Mouse (Mus musculus): ENCODE data around the gene Tgm4. TPM values are rescaled to one million over a fixed set of nuclear protein-coding genes. Genes with fewer than 3 reads are reported as not detected.

Tgm4 gene
- total RNA-seq, 2 experiments from 2014 or later: 2.9 to 3.7 TPM

DNA sequence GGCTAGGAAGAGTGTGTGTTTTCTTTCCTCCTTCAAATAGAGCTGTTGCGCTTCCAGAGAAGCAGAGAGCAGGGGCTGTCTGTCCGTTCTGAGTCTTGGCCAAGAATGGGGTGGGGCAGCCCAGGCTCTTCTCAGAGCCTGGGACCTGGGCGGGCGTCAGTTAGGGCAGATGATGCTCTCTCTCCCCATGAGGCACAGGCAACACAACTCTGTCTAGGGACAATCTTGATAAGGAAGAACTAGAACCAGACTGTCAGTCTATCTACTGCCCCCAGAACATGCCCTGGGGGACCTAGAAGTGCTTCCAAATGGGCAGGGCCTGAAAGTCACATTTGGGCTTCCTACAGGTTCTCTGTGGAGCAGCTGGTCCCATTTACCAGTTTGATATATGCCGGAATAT is 44.6 kb downstream of the Tgm4 start:
- H3K4me3 ChIP-seq: no peak overlapping the region
- TF ChIP-seq CTCF (conservative IDR thresholded peaks at IDR 0.05): no peak
- DNase-seq (ENCODE audit: low spot score in 2 of 2): no peak
- H3K27ac ChIP-seq: no peak overlapping the region

DNA sequence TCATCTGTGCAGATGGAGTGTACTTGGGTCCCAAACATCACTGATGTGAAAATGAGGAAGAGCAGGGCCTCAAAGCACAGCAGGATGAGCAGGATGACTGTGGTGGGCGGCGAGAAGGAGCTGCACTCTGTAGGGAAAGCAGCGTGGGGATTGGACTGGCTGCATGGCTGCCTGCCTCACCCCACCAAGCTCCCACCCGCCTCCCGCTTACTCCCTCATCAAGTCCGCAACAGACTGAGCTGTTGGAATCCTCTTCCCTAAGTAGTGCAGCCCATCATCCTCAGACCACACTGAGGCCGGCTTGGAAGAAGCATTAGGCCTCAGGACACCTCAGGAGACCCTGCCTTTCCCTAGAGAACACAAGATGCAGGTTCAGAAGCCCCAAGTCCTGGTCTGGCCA is 45.8 kb downstream of the Tgm4 start:
- no peak for TF ChIP-seq CTCF (conservative IDR thresholded peaks at IDR 0.05)
- Histone ChIP-seq H3K27ac (no peak overlapping the region), H3K4me3 (no peak overlapping the region)
- DNase-seq (ENCODE audit: low spot score in 2 of 2): peak in 1 of 2 experiments; percentile 13

DNA sequence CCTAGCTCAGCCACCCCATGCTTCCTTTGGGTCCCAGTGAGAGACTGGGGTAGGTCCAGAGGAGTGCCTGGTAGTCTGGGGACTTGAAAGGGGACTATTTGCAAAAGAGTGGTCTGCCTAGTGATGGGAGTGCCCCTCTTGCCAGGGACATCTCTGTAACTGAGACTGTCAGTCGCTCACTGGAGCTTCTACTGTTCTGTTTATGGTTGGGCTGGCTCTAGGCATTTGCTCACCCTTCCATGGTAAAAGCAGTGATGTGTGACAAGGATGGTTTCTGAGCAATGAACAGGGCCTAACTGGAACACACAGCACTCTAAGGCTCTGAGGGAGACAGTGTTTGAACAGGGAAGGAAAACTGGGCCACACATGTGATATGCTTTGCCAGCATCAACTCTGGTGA is 46.3 kb downstream of the Tgm4 start:
- no peak for TF ChIP-seq CTCF (conservative IDR thresholded peaks at IDR 0.05)
- no peak overlapping the region for H3K4me3 ChIP-seq
- DNase-seq (ENCODE audit: low spot score in 2 of 2): no peak

DNA sequence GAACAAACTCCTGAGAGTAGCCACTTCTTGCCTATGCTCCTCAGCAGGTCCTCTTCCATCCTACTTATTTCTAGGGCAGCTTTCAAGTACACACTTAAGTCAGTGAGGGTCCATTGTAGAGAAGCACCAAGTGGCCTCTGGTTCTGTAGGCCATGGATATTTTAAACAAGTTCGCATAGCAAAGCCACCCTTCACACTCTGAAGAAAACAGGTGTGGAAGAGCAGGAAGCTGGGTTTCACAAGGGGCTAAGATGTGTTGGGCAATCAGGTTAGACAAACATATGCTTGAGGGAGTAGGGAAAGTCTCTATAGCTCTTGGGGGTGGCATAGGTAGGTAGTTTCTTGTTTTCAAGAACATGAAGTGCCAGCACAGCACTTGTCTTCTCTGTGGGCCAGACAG is 50.8 kb downstream of the Tgm4 start:
- no peak for TF ChIP-seq CTCF (conservative IDR thresholded peaks at IDR 0.05)
- H3K4me3 ChIP-seq: no peak overlapping the region
- DNase-seq (ENCODE audit: low spot score in 2 of 2): no peak
- no peak overlapping the region for H3K27ac ChIP-seq

More for the DNA sequence above, 46.3 kb downstream of the Tgm4 start:
- H3K27ac ChIP-seq: no peak overlapping the region

GRCm38 (mm10) chr9:123087558-123087957 is 53.0 kb downstream of the Tgm4 start:
- H3K4me3 ChIP-seq: no peak overlapping the region
- TF ChIP-seq CTCF (conservative IDR thresholded peaks at IDR 0.05): no peak
- no peak overlapping the region for H3K27ac ChIP-seq
- DNase-seq (ENCODE audit: low spot score in 2 of 2): no peak

- no peak overlapping the region for H3K4me3 ChIP-seq
- no peak overlapping the region for H3K27ac ChIP-seq
- no peak for DNase-seq (ENCODE audit: low spot score in 2 of 2)
- no peak for TF ChIP-seq CTCF (conservative IDR thresholded peaks at IDR 0.05)
These were observed 56.3 kb downstream of the Tgm4 start for GRCm38 (mm10) chr9:123090844-123091243.

DNA sequence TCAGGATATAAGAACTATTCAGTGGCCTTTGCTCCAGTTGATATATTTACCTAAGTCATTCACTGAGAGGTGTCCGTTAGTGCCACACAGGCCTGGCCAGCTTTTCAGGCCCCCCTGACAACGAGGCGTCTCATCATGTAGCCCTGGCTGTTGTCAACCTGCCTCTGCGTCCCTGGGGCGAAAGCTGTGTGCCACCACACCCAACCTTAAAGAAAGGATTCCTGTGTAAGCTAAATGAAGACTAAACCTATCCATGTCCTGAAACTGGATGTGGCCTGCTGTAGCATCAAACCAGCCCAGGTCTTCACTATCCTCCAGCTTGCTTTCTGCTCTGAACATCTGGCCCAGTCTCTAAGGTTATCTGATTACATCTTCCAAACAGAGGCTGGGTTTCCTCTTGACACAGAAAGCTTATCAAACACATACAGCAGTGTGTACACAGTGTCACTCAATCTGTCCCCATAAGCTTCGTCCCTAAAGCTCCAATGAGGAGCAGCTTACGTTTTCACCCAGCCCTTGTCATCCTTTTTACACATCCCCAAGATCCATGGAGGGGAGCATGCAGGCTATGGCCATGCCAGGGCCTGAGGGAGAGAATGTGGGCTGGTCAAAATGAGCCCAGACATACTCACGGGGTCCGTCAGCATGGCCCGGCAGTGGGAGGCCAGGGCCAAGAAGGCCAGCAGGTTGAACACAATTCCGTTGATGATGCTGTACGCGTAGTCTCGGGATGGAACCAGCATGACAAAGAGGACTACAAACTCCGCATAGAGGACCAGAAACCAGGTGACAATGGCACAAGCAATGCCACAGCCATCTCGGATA is 65.3 kb downstream of the Tgm4 start:
- DNase-seq (ENCODE audit: low spot score in 2 of 2): no peak
- H3K27ac ChIP-seq: no peak overlapping the region
- TF ChIP-seq CTCF (conservative IDR thresholded peaks at IDR 0.05): no peak
- H3K4me3 ChIP-seq: no peak overlapping the region

DNA sequence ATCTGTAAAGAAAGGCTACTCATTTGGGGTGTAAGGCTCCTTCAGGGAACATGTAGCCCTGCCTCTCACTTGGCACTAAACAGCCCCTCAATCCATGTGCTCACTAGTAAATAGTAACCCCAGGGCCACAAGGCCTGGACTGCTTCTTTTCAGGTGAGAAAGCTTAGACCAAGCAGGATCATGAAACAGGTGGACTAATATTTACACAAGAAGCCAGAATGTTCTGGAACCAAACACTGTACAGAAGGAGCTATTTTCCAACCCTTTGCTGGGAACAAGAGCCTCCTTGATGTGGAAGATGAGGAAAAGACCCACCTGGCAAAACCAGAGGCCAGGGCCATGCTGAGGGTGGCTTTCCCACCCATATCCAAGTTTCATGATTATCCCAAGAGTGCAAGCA is 68.9 kb downstream of the Tgm4 start:
- no peak for DNase-seq (ENCODE audit: low spot score in 2 of 2)
- H3K4me3 ChIP-seq: no peak overlapping the region
- no peak overlapping the region for H3K27ac ChIP-seq
- no peak for TF ChIP-seq CTCF (conservative IDR thresholded peaks at IDR 0.05)

- H3K27ac ChIP-seq: no peak overlapping the region
- TF ChIP-seq CTCF (conservative IDR thresholded peaks at IDR 0.05): no peak
- DNase-seq (ENCODE audit: low spot score in 2 of 2): no peak
- no peak overlapping the region for H3K4me3 ChIP-seq
These were observed 69.8 kb downstream of the Tgm4 start for GRCm38 (mm10) chr9:123104362-123104761.

GRCm38 (mm10) chr9:123107186-123107585 is 72.7 kb downstream of the Tgm4 start:
- no peak for DNase-seq (ENCODE audit: low spot score in 2 of 2)
- Histone ChIP-seq H3K4me3 (no peak overlapping the region), H3K27ac (no peak overlapping the region)
- TF ChIP-seq CTCF (conservative IDR thresholded peaks at IDR 0.05): no peak

- DNase-seq (ENCODE audit: low spot score in 2 of 2): no peak
- no peak for TF ChIP-seq CTCF (conservative IDR thresholded peaks at IDR 0.05)
- H3K4me3 ChIP-seq: no peak overlapping the region
- H3K27ac ChIP-seq: no peak overlapping the region
These were observed 74.7 kb downstream of the Tgm4 start for GRCm38 (mm10) chr9:123109188-123109587.

DNA sequence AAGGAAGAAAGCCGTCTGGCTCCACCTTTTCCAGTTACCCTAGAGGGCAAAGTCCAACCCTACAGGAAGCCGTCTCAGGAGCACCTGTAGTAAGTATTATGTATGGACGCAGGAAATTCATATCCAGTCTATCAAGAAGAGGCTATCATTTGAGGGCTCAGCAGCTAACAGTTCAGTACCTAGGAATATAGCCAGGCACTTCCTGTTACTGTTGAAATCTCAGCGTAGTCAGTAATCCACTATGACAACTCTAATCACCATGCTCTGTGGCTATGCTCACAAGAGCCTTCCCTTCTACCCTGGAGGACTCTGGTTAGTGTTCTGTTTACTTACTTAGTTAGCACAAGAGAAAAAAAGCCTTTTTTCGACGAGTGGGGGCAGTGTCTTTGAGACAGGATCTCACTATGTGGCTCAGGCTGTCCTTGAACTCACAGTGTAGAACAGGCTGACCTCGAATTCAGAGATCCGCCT is 77.3 kb downstream of the Tgm4 start:
- no peak for DNase-seq (ENCODE audit: low spot score in 2 of 2)
- no peak overlapping the region for H3K27ac ChIP-seq
- H3K4me3 ChIP-seq: peak overlapping the region; percentile 95
- 0 out of 2 replicates have a peak, but pooled peaks have one; percentile 13 for TF ChIP-seq CTCF (conservative IDR thresholded peaks at IDR 0.05)

DNA sequence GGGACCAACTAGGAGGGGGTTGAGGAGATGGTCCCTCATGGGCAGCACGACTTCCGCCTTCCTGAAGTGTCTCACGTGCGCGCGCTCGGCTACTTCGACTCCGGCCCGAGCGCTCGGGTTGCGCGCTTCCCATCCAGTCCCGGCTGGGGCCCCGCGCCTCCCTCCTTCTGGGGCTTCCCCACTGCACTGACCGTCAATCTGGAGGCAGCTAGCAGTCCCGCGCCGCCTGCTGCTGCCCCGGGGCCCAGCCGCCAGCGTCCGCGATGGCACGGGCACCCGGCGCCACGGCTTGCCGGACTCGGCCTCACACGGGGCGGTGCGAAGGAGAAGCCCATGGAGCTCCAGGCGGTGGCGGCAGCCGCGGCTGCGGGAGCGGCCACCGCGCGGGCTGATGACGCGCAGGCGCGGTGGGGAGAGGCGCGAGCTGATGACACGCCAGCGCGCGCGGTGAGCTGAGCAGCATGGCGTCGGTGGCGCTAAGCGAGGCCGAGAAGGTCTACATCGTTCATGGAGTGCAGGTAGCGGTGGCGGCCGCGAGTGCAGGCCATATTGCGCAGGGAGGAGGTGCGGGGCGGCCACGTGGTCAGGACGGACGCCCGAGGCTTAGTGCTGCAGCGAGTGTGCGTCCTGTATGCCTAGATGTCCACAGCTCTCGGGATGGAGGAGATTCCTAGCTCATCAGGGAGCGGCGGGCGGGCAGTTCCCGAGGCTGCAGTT is 78.4 kb downstream of the Tgm4 start, which contains the start of the genes Zdhhc3 and Exosc7:
Gene Zdhhc3 (minus strand): TSS at position 401 of the 717 bp plus-strand sequence.
Gene Exosc7 (plus strand): TSS at position 411 of the 717 bp plus-strand sequence.
- Histone ChIP-seq H3K4me3 (peak within 1 kb of the TSS; percentile 95), H3K27ac (peak within 1 kb of the TSS; percentile 94)
- TF ChIP-seq CTCF (conservative IDR thresholded peaks at IDR 0.05): no peak; the same call in none of the 2 replicates
- peak; percentile 77 to 89 for DNase-seq (ENCODE audit: low spot score in 2 of 2)

Data from layer of hippocampus, adult 2 months (tissue).